Mouse (Mus musculus) kidney, adult 2 months (tissue): ENCODE measurements at regions not wholly inside any gene's neighbourhood (a gene's known extent, or its start where the extent isn't known, plus 50 kb on each side); places are given as distances from the start of the nearest gene placed in this dataset.

Source experiments
- CTCF ChIP-seq: fragments of 200-500 bp; conservative IDR thresholded peaks from 2 replicates; pipeline ENCODE4 v1.5.1; 2011; ENCODE audit warnings: low read depth, mild to moderate bottlenecking, control low read depth, low read length, moderate library complexity, mixed read lengths; ENCODE audit not compliant: insufficient read depth, insufficient read length
- POLR2A ChIP-seq: fragments of 200-500 bp; IDR thresholded peaks from one replicate; pipeline ENCODE4 v1.6.1; 2011; ENCODE audit warnings: low read depth, low read length, control low read depth

- TF ChIP-seq CTCF (no peak), POLR2A (no peak)
These were observed 115.5 kb upstream of the Adgrl2 start for GRCm38 (mm10) chr3:149105709-149106450.
